Comparison of ENCODE assay signal across 12 mouse cellular contexts in the genomic region with DNA sequence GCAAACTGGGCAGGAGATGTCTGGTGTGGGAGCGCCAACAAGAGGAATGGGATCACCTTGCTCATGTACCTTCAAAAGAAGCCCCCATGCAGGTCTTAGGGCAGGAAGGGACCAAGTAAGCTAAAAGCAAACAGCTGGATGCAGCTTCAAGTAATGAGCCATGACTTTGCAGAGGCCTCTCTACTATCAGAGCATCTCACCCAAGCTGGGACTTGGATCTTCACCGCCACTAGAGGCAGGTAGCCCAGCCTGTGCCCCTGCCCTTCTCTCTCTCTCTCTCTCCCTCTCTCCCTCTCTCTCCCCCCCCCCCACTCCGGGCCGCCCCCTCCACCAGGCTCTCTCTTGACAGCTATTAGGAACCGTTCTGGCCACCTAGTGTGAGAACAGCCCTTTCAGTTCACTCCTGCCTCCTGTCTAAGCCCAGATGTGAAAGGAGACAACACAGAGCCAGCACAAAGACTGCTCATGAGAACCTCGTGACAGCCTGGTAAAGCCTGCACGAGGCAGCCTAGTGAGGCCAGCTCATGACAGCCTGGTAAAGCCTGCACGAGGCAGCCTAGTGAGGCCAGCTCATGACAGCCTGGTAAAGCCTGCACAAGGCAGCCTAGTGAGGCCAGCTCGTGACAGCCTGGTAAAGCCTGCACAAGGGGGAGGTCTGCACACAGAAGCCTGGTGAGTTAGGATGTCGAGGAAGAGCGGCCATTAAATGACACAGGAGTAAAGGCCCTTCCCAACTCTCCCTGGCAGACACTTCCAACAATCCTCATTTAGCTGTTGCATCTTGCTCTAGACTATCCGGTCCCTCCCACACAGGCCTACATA.
DNase-seq lines count a peak whose midpoint lies in the region; ATAC-seq lines count a peak whose summit lies in the region.
"Had no signal": no experiment of that assay in that cellular context is flagged by ENCODE, and none has a peak within 500 bp of the region (broad histone marks: within the 10 kb centered on the region; RNA-seq: fewer than 3 reads in every experiment).

No protein-coding gene starts in this region.

- H3K27ac ChIP-seq in heart, embryonic 16.5 days (ENCODE audit: low read length): peak overlapping the region; percentile 34; the same call in 1 of the 2 replicates
- H3K27ac ChIP-seq in forebrain, embryonic 13.5 days: peak overlapping the region; percentile 55
- H3K27ac ChIP-seq in limb, embryonic 13.5 days: peak overlapping the region; percentile 77

- peaks cover 48% of the 10 kb centered on the region for H3K4me1 ChIP-seq in heart, embryonic 16.5 days (ENCODE audit: control insufficient read depth, insufficient read depth, low read length)
- H3K4me1 ChIP-seq in forebrain, embryonic 13.5 days: peaks cover 72% of the 10 kb centered on the region
- peaks cover 67% of the 10 kb centered on the region for H3K4me1 ChIP-seq in limb, embryonic 13.5 days

- no peak overlapping the region for H3K9ac ChIP-seq in heart, embryonic 16.5 days (ENCODE audit: low read length)
- H3K9ac ChIP-seq in forebrain, embryonic 13.5 days: no peak overlapping the region
- H3K9ac ChIP-seq in limb, embryonic 13.5 days: no peak overlapping the region

- 47% methylated on average over 12 of the region's 12 CpGs for WGBS in heart, embryonic 16.5 days
- 21% methylated on average over 12 of the region's 12 CpGs for WGBS in forebrain, embryonic 13.5 days
- 34% methylated on average over 11 of the region's 12 CpGs for WGBS in limb, embryonic 13.5 days

- H3K4me2 ChIP-seq in heart, embryonic 16.5 days (ENCODE audit: low read depth, low read length): no peak overlapping the region
- 0 out of 2 replicates have a peak overlapping the region, but pooled peaks have one; percentile 29 for H3K4me2 ChIP-seq in forebrain, embryonic 13.5 days
- H3K4me2 ChIP-seq in limb, embryonic 13.5 days (replicated peaks): no peak overlapping the region

- ATAC-seq in heart, embryonic 16.5 days (replicated peaks; ENCODE audit: extremely low read depth, insufficient read depth, low FRiP score): no peak
- peak; percentile 20; the same call in 1 of the 2 replicates for ATAC-seq in forebrain, embryonic 13.5 days
- ATAC-seq in limb, embryonic 13.5 days (ENCODE audit: low FRiP score, low read depth): no peak
- ATAC-seq: activated CD4-positive, CD25-positive, alpha-beta regulatory T cell, adult 4 months had no signal

- DNase-seq in heart, adult 11 months: no peak
- peak; percentile 52 for DNase-seq in MN1 (ENCODE audit: low spot score)
- DNase-seq in urinary bladder, postnatal 14 days (ENCODE audit: low spot score): no peak
- no peak for DNase-seq in T-cell, adult 2 months (ENCODE audit: low spot score)
- no peak for DNase-seq in thymus, postnatal 25 days
- DNase-seq: cerebellum, adult 2 months; kidney, postnatal 14 days; lung, postnatal 36 days had no signal

- peaks cover 6% of the 10 kb centered on the region; the same call in 1 of the 2 replicates for H3K27me3 ChIP-seq in heart, embryonic 16.5 days (ENCODE audit: control insufficient read depth, insufficient read depth, low read length)
- H3K27me3 ChIP-seq in forebrain, embryonic 13.5 days: peaks cover 21% of the 10 kb centered on the region
- 0 out of 2 replicates have a peak, but pooled peaks cover 2% of the 10 kb centered on the region for H3K27me3 ChIP-seq in limb, embryonic 13.5 days

- no peaks in the 10 kb centered on the region for H3K36me3 ChIP-seq in heart, embryonic 16.5 days (ENCODE audit: control insufficient read depth, insufficient read depth)
- H3K36me3 ChIP-seq in forebrain, embryonic 13.5 days (ENCODE audit: poor library complexity, severe bottlenecking): no peaks in the 10 kb centered on the region
- H3K36me3 ChIP-seq in limb, embryonic 13.5 days: no peaks in the 10 kb centered on the region

- no peak overlapping the region for H3K4me3 ChIP-seq in heart, embryonic 16.5 days (ENCODE audit: low read length)
- no peak overlapping the region for H3K4me3 ChIP-seq in forebrain, embryonic 13.5 days
- H3K4me3 ChIP-seq in limb, embryonic 13.5 days: no peak overlapping the region

- H3K9me3 ChIP-seq in heart, embryonic 16.5 days (replicated peaks; ENCODE audit: control insufficient read depth, low read length): no peaks in the 10 kb centered on the region
- H3K9me3 ChIP-seq in forebrain, embryonic 13.5 days (replicated peaks): no peaks in the 10 kb centered on the region
- no peaks in the 10 kb centered on the region for H3K9me3 ChIP-seq in limb, embryonic 13.5 days
